8 mouse cellular contexts compared by ENCODE assay signal in the genomic region with DNA sequence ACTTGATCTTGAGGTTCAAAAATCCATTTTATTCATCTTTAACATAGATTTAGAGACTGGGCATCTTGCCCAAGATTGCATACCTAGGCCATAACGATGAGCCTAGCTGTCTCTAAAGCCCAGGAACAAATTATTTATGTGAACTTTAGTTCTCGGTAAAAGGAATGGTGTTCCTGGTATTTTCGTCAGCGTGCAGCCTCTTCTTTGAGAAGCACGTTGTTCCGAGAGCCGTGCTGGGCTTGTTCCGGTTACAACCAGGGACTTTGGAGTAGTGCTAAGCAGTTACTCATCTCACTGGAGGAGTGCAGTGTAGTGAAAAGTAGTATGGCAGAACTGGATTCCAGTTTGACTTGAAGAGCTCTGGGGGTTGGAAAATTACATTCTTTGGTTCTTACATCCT. TPM values are rescaled to one million over a fixed set of nuclear protein-coding genes. Genes with fewer than 3 reads are reported as not detected.
DNase-seq lines count a peak whose midpoint lies in the region; ATAC-seq lines count a peak whose summit lies in the region.

No protein-coding gene starts in this region.

- no peaks in the 10 kb centered on the region for H3K9me3 ChIP-seq in intestine, embryonic 14.5 days (ENCODE audit: control insufficient read depth, low read length)
- no peaks in the 10 kb centered on the region for H3K9me3 ChIP-seq in neural tube, embryonic 12.5 days

- H3K4me1 ChIP-seq in intestine, embryonic 14.5 days (replicated peaks; ENCODE audit: control insufficient read depth, insufficient read depth, low read length) = peaks cover 16% of the 10 kb centered on the region
- peaks cover 16% of the 10 kb centered on the region for H3K4me1 ChIP-seq in neural tube, embryonic 12.5 days

- no peaks in the 10 kb centered on the region for H3K27me3 ChIP-seq in intestine, embryonic 14.5 days (replicated peaks; ENCODE audit: control insufficient read depth, insufficient read depth, low read length)
- no peaks in the 10 kb centered on the region for H3K27me3 ChIP-seq in neural tube, embryonic 12.5 days (replicated peaks)

- peaks cover 20% of the 10 kb centered on the region for H3K36me3 ChIP-seq in intestine, embryonic 14.5 days (ENCODE audit: control insufficient read depth, insufficient read depth, low read length)
- H3K36me3 ChIP-seq in neural tube, embryonic 12.5 days = peaks cover 19% of the 10 kb centered on the region

- peak; percentile 24 for DNase-seq in cerebellum, adult 9-11 months
- peak; percentile 23 for DNase-seq in thymus, postnatal 0 days (ENCODE audit: low spot score)
- no peak for DNase-seq in thymus, postnatal 10 days (ENCODE audit: low spot score in 2 of 2)
- DNase-seq in intestine, embryonic 14.5 days (ENCODE audit: low spot score) = peak; percentile 61
- no peak for DNase-seq in frontal cortex, adult 2 months (ENCODE audit: extremely low spot score in 1 of 2, low spot score in 1 of 2)
- no peak for DNase-seq in left cerebral cortex, postnatal 4 days

- peak overlapping the region; percentile 91 for H3K27ac ChIP-seq in intestine, embryonic 14.5 days (ENCODE audit: low read depth)
- H3K27ac ChIP-seq in neural tube, embryonic 12.5 days = no peak overlapping the region

- 4% methylated on average over 8 of the region's 8 CpGs for WGBS in intestine, embryonic 14.5 days
- 27% methylated on average over 8 of the region's 8 CpGs for WGBS in neural tube, embryonic 12.5 days

- ATAC-seq in cerebellum, adult (ENCODE audit: insufficient number of reproducible peaks, low FRiP score, low TSS enrichment) = no peak
- no peak for ATAC-seq in intestine, embryonic 14.5 days (replicated peaks; ENCODE audit: low FRiP score, low TSS enrichment, low read depth)
- ATAC-seq in neural tube, embryonic 12.5 days (ENCODE audit: low FRiP score, low read depth) = no peak

- H3K4me2 ChIP-seq in intestine, embryonic 14.5 days (ENCODE audit: low read length) = peak overlapping the region; percentile 86
- H3K4me2 ChIP-seq in neural tube, embryonic 12.5 days (replicated peaks) = peak overlapping the region; percentile 73

- peak overlapping the region; percentile 60 for H3K4me3 ChIP-seq in intestine, embryonic 14.5 days (ENCODE audit: low read depth, low read length)
- peak overlapping the region; percentile 55 for H3K4me3 ChIP-seq in neural tube, embryonic 12.5 days

- intact Hi-C loops in left cerebral cortex, postnatal 4 days (cut with DNase I) = no loop called here

- H3K9ac ChIP-seq in intestine, embryonic 14.5 days (ENCODE audit: low read length) = peak overlapping the region; percentile 55
- peak overlapping the region; percentile 65 for H3K9ac ChIP-seq in neural tube, embryonic 12.5 days

RNA-seq across cellular contexts. Expression of a gene that starts 0.7 kb away (rescaled TPM):
- polyA plus RNA-seq in thymus, postnatal 0 days (2015; fragmentation: Nextera tagmentation; extraction: Ambion mirVana) = 88.7 and 91.6 TPM in 2 replicates
- polyA plus RNA-seq in intestine, embryonic 14.5 days (2014; fragmentation: Nextera tagmentation; extraction: Ambion mirVana) = 112 and 114 TPM in 2 replicates
- polyA plus RNA-seq in neural tube, embryonic 12.5 days (2016; fragmentation: Nextera tagmentation; extraction: Ambion mirVana) = 72.7 and 78.0 TPM in 2 replicates
- polyA plus RNA-seq in frontal cortex, adult 2 months (2012; rRNA removed) = 35.4 and 39.4 TPM in 2 replicates
- total RNA-seq in left cerebral cortex, postnatal 4 days (2021) = 10 to 100 TPM; 41.4 to 45.5 TPM

RNA-seq across cellular contexts. Expression of a gene that starts 1.1 kb away (rescaled TPM):
- 17.2 and 19.2 TPM in 2 replicates for polyA plus RNA-seq in thymus, postnatal 0 days (2015; fragmentation: Nextera tagmentation; extraction: Ambion mirVana)
- 23.6 and 28.3 TPM in 2 replicates for polyA plus RNA-seq in intestine, embryonic 14.5 days (2014; fragmentation: Nextera tagmentation; extraction: Ambion mirVana)
- 19.9 and 22.5 TPM in 2 replicates for polyA plus RNA-seq in neural tube, embryonic 12.5 days (2016; fragmentation: Nextera tagmentation; extraction: Ambion mirVana)
- 22.3 and 22.7 TPM in 2 replicates for polyA plus RNA-seq in frontal cortex, adult 2 months (2012; rRNA removed)
- total RNA-seq in left cerebral cortex, postnatal 4 days (2021) = 10 to 100 TPM; 17.8 to 19.9 TPM

RNA-seq across cellular contexts. Expression of a gene that starts 55.6 kb away (rescaled TPM):
- not detected in 2 replicates for polyA plus RNA-seq in thymus, postnatal 0 days (2015; fragmentation: Nextera tagmentation; extraction: Ambion mirVana)
- not detected in 2 replicates for polyA plus RNA-seq in intestine, embryonic 14.5 days (2014; fragmentation: Nextera tagmentation; extraction: Ambion mirVana)
- polyA plus RNA-seq in neural tube, embryonic 12.5 days (2016; fragmentation: Nextera tagmentation; extraction: Ambion mirVana) = not detected in 2 replicates
- polyA plus RNA-seq in frontal cortex, adult 2 months (2012; rRNA removed) = not detected in 2 replicates
- not detected for total RNA-seq in left cerebral cortex, postnatal 4 days (2021)

RNA-seq across cellular contexts. Expression of a gene that starts 57.4 kb away (rescaled TPM):
- polyA plus RNA-seq in thymus, postnatal 0 days (2015; fragmentation: Nextera tagmentation; extraction: Ambion mirVana) = 0.82 and 0.86 TPM in 2 replicates
- polyA plus RNA-seq in intestine, embryonic 14.5 days (2014; fragmentation: Nextera tagmentation; extraction: Ambion mirVana) = 0.04 TPM in 2 replicates
- 0.05 and 0.06 TPM in 2 replicates for polyA plus RNA-seq in neural tube, embryonic 12.5 days (2016; fragmentation: Nextera tagmentation; extraction: Ambion mirVana)
- 1.3 and 1.5 TPM in 2 replicates for polyA plus RNA-seq in frontal cortex, adult 2 months (2012; rRNA removed)
- under 1 TPM; 0.74 to 0.78 TPM for total RNA-seq in left cerebral cortex, postnatal 4 days (2021)

Comparison
In these comparisons a context has a peak if more than half of its experiments do, and no peak if none do; other contexts are left out.
1. DNase-seq: peak in cerebellum, adult 9-11 months (single experiment), thymus, postnatal 0 days (single experiment) and intestine, embryonic 14.5 days (single experiment); none in thymus, postnatal 10 days (0 of 2), frontal cortex, adult 2 months (0 of 2) and left cerebral cortex, postnatal 4 days (single experiment).